Mouse (Mus musculus): ENCODE results near the gene Gm17490.

Gm17490 gene

GRCm38 (mm10) chr2:11625890-11626289 is at the start of gene Gm17490:
Gene Gm17490 (minus strand): TSS chr2:11626264.
- in situ Hi-C loops (cut with MboI), result no loop called here

- in situ Hi-C loops (cut with MboI), result no loop called here
Measured at GRCm38 (mm10) chr2:11672144-11672543, 46.1 kb upstream of the Gm17490 start.

GRCm38 (mm10) chr2:11665326-11665725 is 39.3 kb upstream of the Gm17490 start:
- in situ Hi-C loops (cut with MboI), result no loop called here

GRCm38 (mm10) chr2:11664806-11665205 is 38.7 kb upstream of the Gm17490 start:
- in situ Hi-C loops (cut with MboI), result no loop called here

GRCm38 (mm10) chr2:11664367-11664766 is 38.3 kb upstream of the Gm17490 start:
- in situ Hi-C loops (cut with MboI), result no loop called here

- in situ Hi-C loops (cut with MboI), result no loop called here
Measured at GRCm38 (mm10) chr2:11663961-11664360, 37.9 kb upstream of the Gm17490 start.

- in situ Hi-C loops (cut with MboI), result no loop called here
Measured at GRCm38 (mm10) chr2:11662907-11663230, 36.8 kb upstream of the Gm17490 start.

- in situ Hi-C loops (cut with MboI), result no loop called here
Measured at GRCm38 (mm10) chr2:11662143-11662906, 36.3 kb upstream of the Gm17490 start.

- in situ Hi-C loops (cut with MboI), result no loop called here
Measured at GRCm38 (mm10) chr2:11659263-11659662, 33.2 kb upstream of the Gm17490 start.

- in situ Hi-C loops (cut with MboI), result no loop called here
Measured at GRCm38 (mm10) chr2:11657581-11657980, 31.5 kb upstream of the Gm17490 start.

GRCm38 (mm10) chr2:11654990-11655931 is 29.2 kb upstream of the Gm17490 start:
- in situ Hi-C loops (cut with MboI), result no loop called here

- in situ Hi-C loops (cut with MboI), result no loop called here
Measured at GRCm38 (mm10) chr2:11653780-11654179, 27.7 kb upstream of the Gm17490 start.

- in situ Hi-C loops (cut with MboI), result no loop called here
Measured at GRCm38 (mm10) chr2:11653330-11653729, 27.3 kb upstream of the Gm17490 start.

- in situ Hi-C loops (cut with MboI), result no loop called here
Measured at GRCm38 (mm10) chr2:11652780-11653179, 26.7 kb upstream of the Gm17490 start.

- in situ Hi-C loops (cut with MboI), result no loop called here
Measured at GRCm38 (mm10) chr2:11652196-11652595, 26.1 kb upstream of the Gm17490 start.

- in situ Hi-C loops (cut with MboI), result no loop called here
Measured at GRCm38 (mm10) chr2:11651476-11651875, 25.4 kb upstream of the Gm17490 start.

GRCm38 (mm10) chr2:11645297-11645696 is 19.2 kb upstream of the Gm17490 start:
- in situ Hi-C loops (cut with MboI), result no loop called here

GRCm38 (mm10) chr2:11644057-11644456 is 18.0 kb upstream of the Gm17490 start:
- in situ Hi-C loops (cut with MboI), result no loop called here

- in situ Hi-C loops (cut with MboI), result no loop called here
Measured at GRCm38 (mm10) chr2:11642451-11642941, 16.4 kb upstream of the Gm17490 start, which contains the start of gene Il2ra. Gene Il2ra (plus strand): TSS chr2:11642807.

- in situ Hi-C loops (cut with MboI), result no loop called here
Measured at GRCm38 (mm10) chr2:11637115-11637514, 11.1 kb upstream of the Gm17490 start.

- in situ Hi-C loops (cut with MboI), result no loop called here
Measured at GRCm38 (mm10) chr2:11636138-11636480, 10.0 kb upstream of the Gm17490 start.

GRCm38 (mm10) chr2:11635471-11636137 is 9.5 kb upstream of the Gm17490 start:
- in situ Hi-C loops (cut with MboI), result no loop called here
